Mouse (Mus musculus) kidney, adult 8-10 months (tissue): Measurements from ENCODE around the gene Gm19345.
A peak's percentile ranks its signal among the peaks of the same experiment; 100 is the strongest.

Experiments
- DNase-seq, 2 experiments: peaks; one replicate each; pipeline ENCODE4 v3.0.0; 2022

Gm19345 gene

GRCm38 (mm10) chr7:19851858-19852570 lies at the start of gene Gm19345:
Gene Gm19345, plus strand, starts transcription at chr7:19852003.
- DNase-seq: no peak

GRCm38 (mm10) chr7:19802995-19803394 lies 48.8 kb upstream of the Gm19345 start:
- peak in 1 of 2 experiments; percentile 80 for DNase-seq

- no peak for DNase-seq
Measured at GRCm38 (mm10) chr7:19806356-19806969, 45.3 kb upstream of the Gm19345 start.

- DNase-seq: peak in 1 of 2 experiments; percentile 44
Measured at GRCm38 (mm10) chr7:19809369-19809768, 42.4 kb upstream of the Gm19345 start.

- peak; percentile 72 to 85 for DNase-seq
Measured at GRCm38 (mm10) chr7:19811114-19811513, 40.7 kb upstream of the Gm19345 start.

GRCm38 (mm10) chr7:19813161-19813560 lies 38.6 kb upstream of the Gm19345 start:
- no peak for DNase-seq

GRCm38 (mm10) chr7:19813579-19814122 lies 38.2 kb upstream of the Gm19345 start:
- DNase-seq: no peak

GRCm38 (mm10) chr7:19815296-19816223 lies 36.2 kb upstream of the Gm19345 start:
- no peak for DNase-seq

GRCm38 (mm10) chr7:19816224-19816771 lies 35.5 kb upstream of the Gm19345 start:
- peak; percentile 82 to 85 for DNase-seq

- no peak for DNase-seq
Measured at GRCm38 (mm10) chr7:19817382-19818105, 34.3 kb upstream of the Gm19345 start.

- no peak for DNase-seq
Measured at GRCm38 (mm10) chr7:19818440-19818839, 33.4 kb upstream of the Gm19345 start.

GRCm38 (mm10) chr7:19818875-19819274 lies 32.9 kb upstream of the Gm19345 start:
- DNase-seq: no peak

GRCm38 (mm10) chr7:19820347-19821048 lies 31.3 kb upstream of the Gm19345 start:
- DNase-seq: no peak

- no peak for DNase-seq
Measured at GRCm38 (mm10) chr7:19821633-19822032, 30.2 kb upstream of the Gm19345 start.

- no peak for DNase-seq
Measured at GRCm38 (mm10) chr7:19822193-19822592, 29.6 kb upstream of the Gm19345 start.

GRCm38 (mm10) chr7:19822604-19823058 lies 29.2 kb upstream of the Gm19345 start, which contains the start of gene Bcl3:
Gene Bcl3, minus strand, starts transcription at chr7:19822770.
- DNase-seq: peak; percentile 61 to 68

- peak in 1 of 2 experiments; percentile 30 for DNase-seq
Measured at GRCm38 (mm10) chr7:19823256-19824181, 28.3 kb upstream of the Gm19345 start.

- peak; percentile 90 to 91 for DNase-seq
Measured at GRCm38 (mm10) chr7:19824182-19824973, 27.4 kb upstream of the Gm19345 start.

- no peak for DNase-seq
Measured at GRCm38 (mm10) chr7:19826756-19827155, 25.0 kb upstream of the Gm19345 start.
